Mouse (Mus musculus): ENCODE results near the gene Phykpl.

DNA sequence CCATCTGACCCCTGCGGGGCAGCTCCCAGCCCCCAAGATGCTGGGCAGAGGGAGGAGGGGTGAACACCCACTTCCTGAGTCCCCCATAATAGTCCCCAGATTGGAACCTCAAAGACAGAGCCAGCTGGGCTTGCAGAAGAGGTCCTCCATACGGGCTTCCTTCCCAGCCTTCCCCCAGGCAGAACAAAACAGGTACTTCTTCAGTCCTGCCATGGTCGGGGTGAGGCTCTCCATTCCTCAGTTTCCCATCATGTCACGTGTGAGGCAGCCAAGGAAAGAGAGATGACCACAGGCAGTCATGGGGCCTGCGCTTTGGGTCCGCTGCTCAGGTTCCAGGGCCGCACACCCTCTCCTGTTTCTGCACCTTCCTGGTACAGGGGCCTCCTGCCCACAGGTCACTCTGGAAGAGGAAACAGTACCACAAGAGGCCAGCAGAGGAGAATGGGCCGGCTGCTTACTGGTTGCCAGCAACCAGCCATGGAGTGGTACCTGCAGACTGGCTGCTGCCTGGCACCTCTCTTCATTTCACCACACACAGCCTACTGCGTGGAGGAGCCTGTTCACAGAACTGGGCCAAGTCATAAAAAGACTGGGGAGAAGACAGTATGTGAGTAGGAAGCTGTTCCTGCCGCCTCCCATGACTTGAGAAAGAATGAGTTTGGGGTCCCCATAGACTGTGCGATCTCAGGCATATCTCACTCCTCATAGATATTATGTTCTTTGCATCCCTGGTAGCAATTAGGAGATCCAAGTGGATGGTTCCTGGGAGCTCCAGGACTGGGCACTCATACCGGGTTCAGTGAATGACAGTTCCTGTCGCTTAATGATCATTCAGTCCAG is 45.4 kb upstream of the Phykpl start:
- no peak for TF ChIP-seq CTCF (IDR thresholded peaks at IDR 0.05; ENCODE audit: control insufficient read depth, insufficient read depth, insufficient read length)
- no peak for TF ChIP-seq MAX (IDR thresholded peaks at IDR 0.05)
- no peak for TF ChIP-seq MYOD1 (IDR thresholded peaks at IDR 0.05; ENCODE audit: control insufficient read depth, insufficient read length, low read depth)
- no peak for TF ChIP-seq USF1 (IDR thresholded peaks at IDR 0.05; ENCODE audit: low read depth)
- no peak for TF ChIP-seq CEBPB (IDR thresholded peaks at IDR 0.05; ENCODE audit: low read depth)
- no peak for TF ChIP-seq MYOG (IDR thresholded peaks at IDR 0.05; ENCODE audit: control insufficient read depth, extremely low read depth, insufficient read length)

Data from C2C12 (cell line).